Mouse (Mus musculus): Measurements from ENCODE around the gene Kcnn1. TPM values are rescaled to one million over a fixed set of nuclear protein-coding genes. Genes with fewer than 3 reads are reported as not detected.

The Kcnn1 gene
- polyA plus RNA-seq, 1 experiment: 6.4 TPM

- Histone ChIP-seq H3K4me1 (replicated peaks; ENCODE audit: control insufficient read depth, insufficient read depth, low read length) (peaks cover 7% of the 10 kb centered on the region), H3K36me3 (ENCODE audit: control insufficient read depth, insufficient read depth, low read length) (no peaks in the 10 kb centered on the region), H3K4me3 (ENCODE audit: control insufficient read depth, insufficient read depth, low read length) (no peak overlapping the region), H3K27me3 (ENCODE audit: control insufficient read depth, insufficient read depth, low read length) (no peaks in the 10 kb centered on the region), H3K27ac (ENCODE audit: control insufficient read depth, insufficient read depth, low read length) (no peak overlapping the region)
- 96% methylated on average over 41 of the region's 41 CpGs for WGBS
- DNase-seq: no peak
- TF ChIP-seq CTCF (IDR thresholded peaks at IDR 0.05; ENCODE audit: borderline replicate concordance, control insufficient read depth, extremely low read depth, insufficient read depth, low read length, poor library complexity) (no peak), POLR2A (IDR thresholded peaks at IDR 0.05; ENCODE audit: control insufficient read depth, extremely low read depth, insufficient read depth, low read length, poor library complexity) (no peak)
Observed at GRCm38 (mm10) chr8:70852595-70853231, 10.3 kb downstream of the Kcnn1 start.

DNA sequence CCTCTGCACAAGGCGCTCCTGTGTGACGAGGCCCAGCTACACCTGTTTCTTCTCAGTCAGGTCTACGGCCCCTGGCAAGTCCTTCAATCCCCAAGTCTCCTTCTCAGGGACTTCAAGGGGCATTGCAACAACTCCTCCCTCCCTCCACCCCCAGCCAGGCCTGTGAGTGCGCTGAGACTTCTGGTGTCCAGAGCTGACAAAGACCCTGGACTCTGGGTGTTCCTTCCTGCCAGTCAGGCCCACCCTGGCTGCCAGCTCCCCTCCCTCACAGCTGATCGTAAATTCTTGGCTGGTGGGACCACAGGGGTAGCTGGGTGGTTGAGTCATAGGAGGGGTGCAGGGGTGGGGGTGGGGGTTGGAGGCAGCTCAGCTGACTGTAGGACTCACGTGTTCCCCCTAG, 11.2 kb downstream of the Kcnn1 start:
- DNase-seq: no peak
- Histone ChIP-seq H3K4me1 (replicated peaks; ENCODE audit: control insufficient read depth, insufficient read depth, low read length) (peaks cover 5% of the 10 kb centered on the region), H3K27me3 (ENCODE audit: control insufficient read depth, insufficient read depth, low read length) (no peaks in the 10 kb centered on the region), H3K4me3 (ENCODE audit: control insufficient read depth, insufficient read depth, low read length) (no peak overlapping the region), H3K27ac (ENCODE audit: control insufficient read depth, insufficient read depth, low read length) (no peak overlapping the region), H3K36me3 (ENCODE audit: control insufficient read depth, insufficient read depth, low read length) (no peaks in the 10 kb centered on the region)
- 89% methylated on average over 6 of the region's 6 CpGs for WGBS
- no peak for TF ChIP-seq CTCF (IDR thresholded peaks at IDR 0.05; ENCODE audit: borderline replicate concordance, control insufficient read depth, extremely low read depth, insufficient read depth, low read length, poor library complexity)
- TF ChIP-seq POLR2A (IDR thresholded peaks at IDR 0.05; ENCODE audit: control insufficient read depth, extremely low read depth, insufficient read depth, low read length, poor library complexity): no peak

GRCm38 (mm10) chr8:70850947-70851346, 12.1 kb downstream of the Kcnn1 start:
- no peak overlapping the region for H3K4me3 ChIP-seq (ENCODE audit: control insufficient read depth, insufficient read depth, low read length)
- no peaks in the 10 kb centered on the region for H3K4me1 ChIP-seq (replicated peaks; ENCODE audit: control insufficient read depth, insufficient read depth, low read length)
- TF ChIP-seq CTCF (IDR thresholded peaks at IDR 0.05; ENCODE audit: borderline replicate concordance, control insufficient read depth, extremely low read depth, insufficient read depth, low read length, poor library complexity) (no peak), POLR2A (IDR thresholded peaks at IDR 0.05; ENCODE audit: control insufficient read depth, extremely low read depth, insufficient read depth, low read length, poor library complexity) (no peak)
- H3K27ac ChIP-seq (ENCODE audit: control insufficient read depth, insufficient read depth, low read length): no peak overlapping the region
- no peak for DNase-seq
- 95% methylated on average over 4 of the region's 4 CpGs for WGBS
- H3K36me3 ChIP-seq (ENCODE audit: control insufficient read depth, insufficient read depth, low read length): no peaks in the 10 kb centered on the region
- H3K27me3 ChIP-seq (ENCODE audit: control insufficient read depth, insufficient read depth, low read length): no peaks in the 10 kb centered on the region

- WGBS: 85% methylated on average over 7 of the region's 7 CpGs
- TF ChIP-seq CTCF (IDR thresholded peaks at IDR 0.05; ENCODE audit: borderline replicate concordance, control insufficient read depth, extremely low read depth, insufficient read depth, low read length, poor library complexity): no peak
- no peak for TF ChIP-seq POLR2A (IDR thresholded peaks at IDR 0.05; ENCODE audit: control insufficient read depth, extremely low read depth, insufficient read depth, low read length, poor library complexity)
- DNase-seq: no peak
- Histone ChIP-seq H3K36me3 (ENCODE audit: control insufficient read depth, insufficient read depth, low read length) (no peaks in the 10 kb centered on the region), H3K27ac (ENCODE audit: control insufficient read depth, insufficient read depth, low read length) (no peak overlapping the region), H3K4me3 (ENCODE audit: control insufficient read depth, insufficient read depth, low read length) (no peak overlapping the region), H3K4me1 (replicated peaks; ENCODE audit: control insufficient read depth, insufficient read depth, low read length) (no peaks in the 10 kb centered on the region), H3K27me3 (ENCODE audit: control insufficient read depth, insufficient read depth, low read length) (no peaks in the 10 kb centered on the region)
Observed at GRCm38 (mm10) chr8:70850132-70850845, 12.8 kb downstream of the Kcnn1 start.

- no peaks in the 10 kb centered on the region for H3K27me3 ChIP-seq (ENCODE audit: control insufficient read depth, insufficient read depth, low read length)
Observed at GRCm38 (mm10) chr8:70849333-70849990, 13.6 kb downstream of the Kcnn1 start.

DNA sequence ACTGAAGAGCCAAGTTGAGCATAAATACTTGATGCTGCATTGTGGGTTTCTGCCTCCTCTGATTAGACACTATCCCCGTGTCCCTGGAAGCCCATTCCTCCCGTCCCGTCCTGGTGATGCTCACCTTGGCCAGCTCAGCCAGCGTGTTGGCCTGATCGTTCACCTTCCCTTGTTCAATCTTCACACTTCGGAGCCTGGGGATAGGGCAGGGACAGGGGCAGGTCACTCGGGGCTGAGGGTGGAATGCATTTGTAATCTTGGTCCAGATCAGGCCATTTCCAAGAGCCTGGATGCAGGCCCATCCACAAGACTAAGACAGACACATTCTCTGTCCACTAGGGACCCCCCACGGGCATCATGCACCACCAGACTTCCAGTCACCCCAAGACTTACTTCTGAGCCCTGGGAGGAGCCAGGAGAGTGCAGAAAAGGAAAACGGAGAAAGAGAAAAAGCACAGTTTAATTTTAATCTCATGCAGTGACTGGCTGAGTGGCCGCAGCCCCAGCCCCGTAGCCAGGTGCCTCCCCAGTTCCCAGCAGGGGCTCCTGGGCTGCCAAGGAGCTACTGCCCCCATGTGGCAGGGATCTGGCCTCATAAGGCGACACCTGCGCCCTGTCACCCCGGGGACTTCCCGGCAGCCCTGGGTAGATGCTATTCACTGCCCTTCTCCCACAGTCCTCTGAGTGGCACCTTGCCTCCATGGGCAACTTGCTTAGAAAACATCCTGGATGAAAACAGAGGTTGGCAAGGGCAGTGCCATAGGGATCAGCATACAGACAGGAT, 16.5 kb downstream of the Kcnn1 start:
- 52% methylated on average over 15 of the region's 15 CpGs for WGBS
- Histone ChIP-seq H3K4me1 (replicated peaks; ENCODE audit: control insufficient read depth, insufficient read depth, low read length) (peaks cover 3% of the 10 kb centered on the region), H3K27me3 (ENCODE audit: control insufficient read depth, insufficient read depth, low read length) (no peaks in the 10 kb centered on the region), H3K27ac (ENCODE audit: control insufficient read depth, insufficient read depth, low read length) (no peak overlapping the region), H3K36me3 (ENCODE audit: control insufficient read depth, insufficient read depth, low read length) (no peaks in the 10 kb centered on the region), H3K4me3 (ENCODE audit: control insufficient read depth, insufficient read depth, low read length) (no peak overlapping the region)
- no peak for TF ChIP-seq POLR2A (IDR thresholded peaks at IDR 0.05; ENCODE audit: control insufficient read depth, extremely low read depth, insufficient read depth, low read length, poor library complexity)
- TF ChIP-seq CTCF (IDR thresholded peaks at IDR 0.05; ENCODE audit: borderline replicate concordance, control insufficient read depth, extremely low read depth, insufficient read depth, low read length, poor library complexity): peak; percentile 45; the same call in 1 of the 2 replicates
- DNase-seq: peak; percentile 58

More at GRCm38 (mm10) chr8:70849333-70849990, 13.6 kb downstream of the Kcnn1 start:
- no peaks in the 10 kb centered on the region for H3K36me3 ChIP-seq (ENCODE audit: control insufficient read depth, insufficient read depth, low read length)
- TF ChIP-seq POLR2A (IDR thresholded peaks at IDR 0.05; ENCODE audit: control insufficient read depth, extremely low read depth, insufficient read depth, low read length, poor library complexity): no peak
- no peak for TF ChIP-seq CTCF (IDR thresholded peaks at IDR 0.05; ENCODE audit: borderline replicate concordance, control insufficient read depth, extremely low read depth, insufficient read depth, low read length, poor library complexity)
- no peak overlapping the region for H3K27ac ChIP-seq (ENCODE audit: control insufficient read depth, insufficient read depth, low read length)
- DNase-seq: no peak
- WGBS: 88% methylated on average over 3 of the region's 3 CpGs
- H3K4me3 ChIP-seq (ENCODE audit: control insufficient read depth, insufficient read depth, low read length): no peak overlapping the region
- H3K4me1 ChIP-seq (replicated peaks; ENCODE audit: control insufficient read depth, insufficient read depth, low read length): no peaks in the 10 kb centered on the region

Data from thymus, adult 2 months (tissue).